Mouse (Mus musculus): ENCODE results near the gene Fkbp4.

DNA sequence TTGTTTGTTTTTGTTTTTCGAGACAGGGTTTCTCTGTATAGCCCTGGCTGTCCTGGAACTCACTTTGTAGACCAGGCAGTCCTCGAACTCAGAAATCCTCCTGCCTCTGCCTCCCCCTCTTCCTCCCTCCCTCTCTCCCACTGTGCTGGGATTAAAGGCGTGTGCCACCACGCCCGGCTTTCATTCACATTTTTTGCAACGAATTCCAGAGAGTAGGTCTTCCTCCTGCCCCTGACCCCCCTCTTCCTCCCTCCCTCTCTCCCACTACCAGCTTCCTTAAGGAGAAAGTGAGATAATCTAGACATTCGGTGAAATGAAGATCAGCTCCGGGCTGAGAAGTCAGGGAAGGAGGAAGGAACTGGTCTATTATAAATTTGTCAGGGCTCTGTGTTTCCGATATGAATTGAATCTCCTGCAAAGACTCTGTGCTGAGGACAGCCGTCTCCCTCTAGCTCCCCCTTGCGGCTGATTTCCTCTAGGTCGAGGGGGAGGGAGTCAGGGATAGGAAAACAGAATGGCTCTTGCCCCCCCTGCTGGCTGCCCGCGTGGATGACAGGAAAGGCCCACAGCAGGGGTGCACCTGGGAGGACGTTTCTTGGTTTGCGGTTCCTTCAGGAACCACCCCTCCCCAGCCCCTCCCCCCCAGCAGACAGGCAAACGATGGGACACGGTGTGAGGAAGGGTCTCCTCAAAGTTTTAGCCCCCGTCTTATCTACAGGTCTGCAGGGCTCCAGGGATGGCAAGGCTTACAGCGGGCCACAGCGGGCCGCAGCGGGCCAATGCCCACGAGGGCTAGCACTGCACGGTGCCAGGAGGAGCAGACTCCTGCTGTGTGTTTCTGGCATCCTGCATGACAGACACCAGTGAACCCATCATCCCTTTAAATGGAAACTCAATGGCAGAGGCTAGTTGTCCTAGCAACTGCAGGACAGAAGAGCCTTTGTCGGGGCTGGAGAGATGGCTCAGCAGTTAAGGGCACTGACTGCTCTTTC lies 41.3 kb upstream of the Fkbp4 start:
- TF ChIP-seq GATA1 (IDR thresholded peaks at IDR 0.05; ENCODE audit: borderline replicate concordance, low read length): no peak
- no peak for TF ChIP-seq FLI1 (IDR thresholded peaks at IDR 0.05; ENCODE audit: low read length)
